Mouse (Mus musculus) limb, embryonic 14.5 days (tissue): ENCODE results near the gene Hoxb6. TPM values are rescaled to one million over a fixed set of nuclear protein-coding genes. Genes with fewer than 3 reads are reported as not detected.

Experiments
- ATAC-seq: fragments of 200-750 bp; cut with Nextera tagmentation; 2 replicates; pipeline ENCODE4 v1.8.0; 2017; ENCODE audit warnings: low read depth, moderate number of reproducible peaks, moderate TSS enrichment; ENCODE audit not compliant: low FRiP score
- DNase-seq: peaks from one replicate; pipeline ENCODE4 v3.0.0-alpha.2; 2015; ENCODE audit warnings: low spot score
- H3K27ac ChIP-seq: fragments of 300-500 bp; sonication (generic); replicated peaks from 2 replicates; pipeline ENCODE4 v1.5.1; 2014; ENCODE audit warnings: low read depth, mild to moderate bottlenecking, low read length, moderate library complexity, mixed read lengths
- H3K27me3 ChIP-seq: fragments of 300-500 bp; sonication (generic); 2 replicates; pipeline ENCODE4 v1.6.1; 2014; ENCODE audit warnings: low read length, mixed read lengths; ENCODE audit not compliant: control insufficient read depth, insufficient read depth
- H3K36me3 ChIP-seq: fragments of 300-500 bp; sonication (generic); 2 replicates; pipeline ENCODE4 v1.6.1; 2014; ENCODE audit warnings: mild to moderate bottlenecking, low read length, moderate library complexity, mixed read lengths; ENCODE audit not compliant: control insufficient read depth, insufficient read depth
- H3K4me1 ChIP-seq: fragments of 300-500 bp; sonication (generic); 2 replicates; pipeline ENCODE4 v1.6.1; 2014; ENCODE audit warnings: antibody characterized with exemption, low read length, mixed read lengths; ENCODE audit not compliant: control insufficient read depth, insufficient read depth
- H3K4me2 ChIP-seq: fragments of 300-500 bp; sonication (generic); replicated peaks from 2 replicates; pipeline ENCODE4 v1.6.1; 2014; ENCODE audit warnings: low read depth, mild to moderate bottlenecking, low read length, moderate library complexity; ENCODE audit not compliant: severe bottlenecking
- H3K4me3 ChIP-seq: fragments of 300-500 bp; sonication (generic); replicated peaks from 2 replicates; pipeline ENCODE4 v1.5.1; 2014; ENCODE audit warnings: low read length
- H3K9ac ChIP-seq: fragments of 300-500 bp; sonication (generic); 2 replicates; pipeline ENCODE4 v1.6.1; 2014; ENCODE audit warnings: mild to moderate bottlenecking, low read depth, low read length, moderate library complexity; ENCODE audit not compliant: severe bottlenecking
- H3K9me3 ChIP-seq: fragments of 300-500 bp; sonication (generic); 2 replicates; pipeline ENCODE4 v1.6.1; 2016; ENCODE audit warnings: low read length; ENCODE audit not compliant: control insufficient read depth
- POLR2A ChIP-seq: fragments of 200-500 bp; IDR thresholded peaks from 2 replicates; pipeline ENCODE4 v1.8.0; 2012; ENCODE audit warnings: inconsistent platforms, mild to moderate bottlenecking, moderate library complexity, borderline replicate concordance; ENCODE audit not compliant: insufficient read depth, insufficient read length; ENCODE audit errors: extremely low read depth
- WGBS: fragments of 180-500 bp; shearing (Covaris S2); extraction: QIAGEN DNeasy Blood & Tissue Kit; methylation state at CpG from one replicate; pipeline ENCODE4 v1.1.7; 2014; 5-methylcytosine and 5-hydroxymethylcytosine counted together
- polyA plus RNA-seq, 2 experiments: library from polyadenylated mRNA; depleted of rRNA in 1 of 2; stranded (reverse) in 1 of 2; unstranded in 1 of 2; fragments of >200 nt; fragmentation: Nextera tagmentation in 1 of 2; extraction: Ambion mirVana in 1 of 2; gene quantifications; 2 replicates each; pipeline versions ENCODE4 v1.2.1 to v1.2.3; 2012 to 2014

Gene Hoxb6
- polyA plus RNA-seq, 2 experiments, result 0.61 to 2.8 TPM

DNA sequence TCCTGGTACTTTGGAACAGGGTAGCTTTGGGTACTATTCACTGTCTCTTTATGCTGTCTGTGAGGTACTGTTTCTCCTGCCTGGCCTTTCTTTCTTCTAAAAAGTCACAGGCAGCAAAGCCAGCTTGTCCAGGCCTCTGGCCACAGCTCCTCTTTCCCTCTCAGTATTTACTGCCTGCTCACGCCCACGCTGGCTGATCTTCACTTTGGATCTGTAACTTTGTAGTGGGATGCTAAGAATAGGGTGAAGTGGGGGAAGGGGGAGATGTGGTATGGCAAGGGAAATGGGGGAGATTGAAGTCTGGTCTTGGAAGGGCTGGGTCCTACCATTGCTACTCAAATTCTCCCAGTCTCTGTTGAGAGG, 41.7 kb downstream of the Hoxb6 start:
- no peak overlapping the region for H3K27ac ChIP-seq
- no peak overlapping the region for H3K4me2 ChIP-seq
- no peaks in the 10 kb centered on the region for H3K4me1 ChIP-seq
- no peaks in the 10 kb centered on the region for H3K9me3 ChIP-seq
- H3K36me3 ChIP-seq, result no peaks in the 10 kb centered on the region
- H3K9ac ChIP-seq, result no peak overlapping the region
- peaks cover 99% of the 10 kb centered on the region for H3K27me3 ChIP-seq
- DNase-seq (no peak), ATAC-seq (no peak)
- TF ChIP-seq POLR2A, result no peak
- H3K4me3 ChIP-seq, result no peak overlapping the region; the same call in 1 of the 2 replicates
- 13% methylated on average over 2 of the region's 2 CpGs for WGBS

DNA sequence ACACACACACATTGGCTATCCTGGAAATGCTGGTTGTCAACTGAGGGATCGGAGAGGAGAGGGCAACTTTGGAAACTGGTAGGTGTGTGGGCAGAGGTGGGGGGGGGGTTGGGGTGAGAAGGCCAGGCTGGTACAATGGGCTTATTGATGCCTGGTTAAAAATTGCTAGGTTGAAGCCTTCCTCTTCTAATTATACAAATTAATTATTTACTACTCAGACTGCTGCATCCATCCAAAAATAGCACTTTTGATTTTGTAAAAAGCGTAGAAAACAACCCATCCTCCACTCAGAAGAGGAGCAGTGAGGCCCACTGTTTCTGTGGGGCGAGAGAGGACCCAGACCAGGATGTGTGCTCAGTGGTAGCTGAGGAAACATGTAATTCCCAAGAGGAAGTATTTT, 42.7 kb downstream of the Hoxb6 start:
- Histone ChIP-seq H3K4me2 (no peak overlapping the region), H3K9ac (no peak overlapping the region), H3K27ac (no peak overlapping the region), H3K4me3 (no peak overlapping the region), H3K27me3 (peaks cover 100% of the 10 kb centered on the region), H3K36me3 (no peaks in the 10 kb centered on the region), H3K4me1 (no peaks in the 10 kb centered on the region), H3K9me3 (no peaks in the 10 kb centered on the region)
- DNase-seq (no peak), ATAC-seq (no peak)
- TF ChIP-seq POLR2A, result no peak
- 55% methylated on average over 3 of the region's 3 CpGs for WGBS

DNA sequence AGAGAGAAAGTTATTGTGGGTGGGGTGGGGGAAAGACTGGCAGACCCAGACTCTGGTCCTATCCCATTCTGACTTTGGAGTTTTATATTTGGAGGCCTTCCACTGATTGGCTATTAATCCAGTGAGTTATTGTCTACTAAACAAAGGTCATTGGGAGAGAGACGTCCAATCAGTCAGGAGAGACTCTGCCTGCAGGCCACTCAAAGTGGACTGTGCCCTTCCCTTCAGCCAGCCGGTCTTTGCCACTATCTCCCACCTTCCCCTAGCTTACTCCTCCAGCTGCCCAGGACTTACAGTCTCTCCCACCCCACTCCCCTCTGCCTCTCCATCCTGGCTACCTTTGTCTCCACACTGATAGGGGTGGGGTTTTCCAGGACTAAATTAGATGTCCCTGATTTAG, 44.3 kb downstream of the Hoxb6 start:
- Histone ChIP-seq H3K9ac (no peak overlapping the region), H3K4me3 (no peak overlapping the region), H3K9me3 (no peaks in the 10 kb centered on the region), H3K4me2 (no peak overlapping the region), H3K27ac (no peak overlapping the region), H3K4me1 (no peaks in the 10 kb centered on the region), H3K27me3 (peaks cover 100% of the 10 kb centered on the region), H3K36me3 (no peaks in the 10 kb centered on the region)
- no peak for TF ChIP-seq POLR2A
- no peak for DNase-seq
- 10% methylated on average over 2 of the region's 2 CpGs for WGBS
- ATAC-seq, result no peak

DNA sequence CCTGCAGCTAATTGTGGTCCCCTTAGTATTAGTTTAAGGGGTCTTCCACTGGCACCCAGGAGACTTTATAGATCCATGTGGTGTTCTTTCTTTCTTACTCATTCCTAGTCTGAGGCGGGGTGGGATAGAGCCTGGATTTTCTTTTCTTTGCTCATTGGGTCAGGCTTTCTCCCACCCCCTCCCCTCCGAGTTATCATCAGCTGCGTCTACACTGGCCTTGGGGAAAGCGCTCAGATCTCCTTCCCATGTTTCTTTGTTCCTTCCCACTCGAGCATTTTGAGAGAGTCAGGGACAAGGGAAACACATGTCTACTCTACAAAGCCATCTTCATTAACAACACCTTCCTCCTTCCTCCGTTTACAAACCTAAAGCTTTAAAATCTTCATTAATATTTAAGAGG, 44.8 kb downstream of the Hoxb6 start:
- TF ChIP-seq POLR2A, result no peak

DNA sequence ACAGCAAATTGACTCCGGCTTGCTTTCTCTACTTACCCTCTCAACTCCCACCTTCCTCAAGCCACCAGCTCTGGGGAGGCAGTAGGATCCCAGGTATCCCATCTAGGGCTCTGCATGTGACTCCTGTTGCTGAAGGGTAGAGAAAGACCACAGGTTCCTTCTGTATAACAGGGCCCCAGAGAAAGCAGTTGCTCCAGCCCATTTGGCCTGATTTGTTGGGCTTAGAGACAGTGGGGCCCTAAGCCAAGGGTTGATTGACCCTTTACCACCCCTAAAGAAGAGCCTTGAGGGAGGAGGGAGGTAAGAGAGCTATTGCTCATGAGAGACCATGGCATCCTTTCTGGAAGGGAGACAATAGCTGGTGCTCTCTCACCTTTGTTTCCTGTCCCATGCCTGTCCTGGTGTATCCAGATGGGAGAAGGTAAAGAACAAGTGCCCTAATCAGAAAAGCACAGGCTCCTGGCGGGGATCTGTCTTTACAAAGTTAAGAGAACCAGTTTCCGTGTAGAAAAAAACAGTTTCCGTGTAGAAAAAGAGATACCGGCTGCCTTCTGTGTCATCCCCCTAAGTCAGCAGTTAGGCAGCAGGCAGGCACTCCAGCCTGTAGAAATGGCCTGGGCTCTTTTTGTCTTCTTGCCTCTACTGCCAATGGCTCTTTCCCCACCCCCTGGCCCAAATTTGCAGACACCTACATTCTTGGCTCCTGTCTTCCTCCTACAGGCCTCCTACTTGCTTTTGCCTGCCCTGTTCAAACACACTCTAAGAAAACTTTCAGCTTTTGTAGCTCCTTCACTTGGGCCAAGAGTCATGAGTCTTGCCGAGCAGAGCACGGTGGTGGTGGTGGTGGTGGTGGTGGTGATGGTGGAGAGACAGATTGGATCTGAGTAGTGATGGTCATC, 46.9 kb downstream of the Hoxb6 start:
- ATAC-seq (no peak), DNase-seq (no peak)
- Histone ChIP-seq H3K9me3 (no peaks in the 10 kb centered on the region), H3K36me3 (no peaks in the 10 kb centered on the region), H3K4me2 (no peak overlapping the region), H3K9ac (no peak overlapping the region), H3K27me3 (peaks cover 100% of the 10 kb centered on the region), H3K4me1 (no peaks in the 10 kb centered on the region), H3K4me3 (no peak overlapping the region), H3K27ac (no peak overlapping the region)
- 29% methylated on average over 7 of the region's 7 CpGs for WGBS
- TF ChIP-seq POLR2A, result no peak

More for the DNA sequence above, 44.8 kb downstream of the Hoxb6 start:
- no peak overlapping the region for H3K9ac ChIP-seq
- H3K36me3 ChIP-seq, result no peaks in the 10 kb centered on the region
- no peak overlapping the region for H3K4me2 ChIP-seq
- ATAC-seq, result no peak
- DNase-seq, result no peak
- no peak overlapping the region for H3K4me3 ChIP-seq
- no peaks in the 10 kb centered on the region for H3K9me3 ChIP-seq
- 21% methylated on average over 6 of the region's 6 CpGs for WGBS
- H3K27ac ChIP-seq, result no peak overlapping the region
- no peaks in the 10 kb centered on the region for H3K4me1 ChIP-seq
- H3K27me3 ChIP-seq, result peaks cover 100% of the 10 kb centered on the region
